7 mouse cellular contexts compared by ENCODE assay signal in genomic region chr3:152107149-152108002, GRCm38 (mm10). TPM values are rescaled to one million over a fixed set of nuclear protein-coding genes. Genes with fewer than 3 reads are reported as not detected.
DNase-seq lines count a peak whose midpoint lies in the region; ATAC-seq and TF ChIP-seq lines count a peak whose summit lies in the region.

No protein-coding gene starts in this region.

- WGBS in lung, adult 2 months: 25% methylated on average over 30 of the region's 30 CpGs
- 29% methylated on average over 30 of the region's 30 CpGs for WGBS in hindbrain, embryonic 14.5 days
- 26% methylated on average over 30 of the region's 30 CpGs for WGBS in midbrain, embryonic 12.5 days

- DNase-seq in lung, postnatal 10 days: peak; percentile 29
- DNase-seq in lung, adult 2 months: no peak
- DNase-seq in embryo, embryonic 10.5 days (ENCODE audit: low spot score): peak; percentile 73
- DNase-seq in hindbrain, embryonic 14.5 days (ENCODE audit: low spot score): peak; percentile 73
- no peak for DNase-seq in B cell, adult 2 months
- no peak for DNase-seq in adipocyte (ENCODE audit: low spot score)

- H3K4me2 ChIP-seq in hindbrain, embryonic 14.5 days (replicated peaks): peak overlapping the region; percentile 89
- H3K4me2 ChIP-seq in midbrain, embryonic 12.5 days (replicated peaks): peak overlapping the region; percentile 96

- no peaks in the 10 kb centered on the region for H3K36me3 ChIP-seq in hindbrain, embryonic 14.5 days (replicated peaks; ENCODE audit: control insufficient read depth, insufficient read depth)
- no peaks in the 10 kb centered on the region for H3K36me3 ChIP-seq in midbrain, embryonic 12.5 days

- H3K4me3 ChIP-seq in lung, adult 2 months (replicated peaks; ENCODE audit: extremely low read depth, low read depth, low read length): no peak overlapping the region
- peak overlapping the region; percentile 34 for H3K4me3 ChIP-seq in hindbrain, embryonic 14.5 days (replicated peaks; ENCODE audit: low read length)
- H3K4me3 ChIP-seq in midbrain, embryonic 12.5 days: peak overlapping the region; percentile 49

- H3K9ac ChIP-seq in hindbrain, embryonic 14.5 days: peak overlapping the region; percentile 52
- H3K9ac ChIP-seq in midbrain, embryonic 12.5 days (replicated peaks): peak overlapping the region; percentile 45; the same call in 1 of the 2 replicates

- H3K27me3 ChIP-seq in hindbrain, embryonic 14.5 days (ENCODE audit: control insufficient read depth, insufficient read depth, low read length): peaks cover 8% of the 10 kb centered on the region; the same call in 1 of the 2 replicates
- H3K27me3 ChIP-seq in midbrain, embryonic 12.5 days: peaks cover 54% of the 10 kb centered on the region

- no peak for TF ChIP-seq POLR2A in lung, adult 2 months (IDR thresholded peaks at IDR 0.05; ENCODE audit: borderline replicate concordance, extremely low read depth, low read depth, low read length)

- peak; percentile 79 for ATAC-seq in hindbrain, embryonic 14.5 days (ENCODE audit: low FRiP score)
- ATAC-seq in midbrain, embryonic 12.5 days (ENCODE audit: low FRiP score, low read depth): peak; percentile 79

- peak overlapping the region; percentile 78; the same call in 1 of the 2 replicates for H3K27ac ChIP-seq in hindbrain, embryonic 14.5 days
- no peak overlapping the region for H3K27ac ChIP-seq in midbrain, embryonic 12.5 days (replicated peaks)

- H3K4me1 ChIP-seq in lung, adult 2 months (ENCODE audit: control insufficient read depth, insufficient read depth, low read length): peaks cover 4% of the 10 kb centered on the region; the same call in 1 of the 2 replicates
- H3K4me1 ChIP-seq in hindbrain, embryonic 14.5 days (replicated peaks; ENCODE audit: control insufficient read depth, insufficient read depth, low read length): peaks cover 17% of the 10 kb centered on the region
- peaks cover 25% of the 10 kb centered on the region for H3K4me1 ChIP-seq in midbrain, embryonic 12.5 days

- TF ChIP-seq CTCF in lung, adult 2 months (IDR thresholded peaks at IDR 0.05; ENCODE audit: insufficient read depth, low read length): no peak

- no peaks in the 10 kb centered on the region for H3K9me3 ChIP-seq in hindbrain, embryonic 14.5 days (ENCODE audit: control insufficient read depth, low read length)
- H3K9me3 ChIP-seq in midbrain, embryonic 12.5 days: no peaks in the 10 kb centered on the region

RNA-seq across cellular contexts. Expression of gene Gipc2, which starts 58.7 kb away (rescaled TPM):
- polyA plus RNA-seq in lung, adult 2 months (2012; rRNA removed): 20.1 and 36.6 TPM in 2 replicates
- 9.2 and 11.7 TPM in 2 replicates for polyA plus RNA-seq in hindbrain, embryonic 14.5 days (2014; fragmentation: Nextera tagmentation; extraction: Ambion mirVana)
- 1.5 and 2.4 TPM in 2 replicates for polyA plus RNA-seq in midbrain, embryonic 12.5 days (2016; fragmentation: Nextera tagmentation; extraction: Ambion mirVana)

Comparison
In these comparisons a context has a peak if more than half of its experiments do, and no peak if none do; other contexts are left out.
1. DNase-seq: peak in lung, postnatal 10 days (single experiment), embryo, embryonic 10.5 days (single experiment) and hindbrain, embryonic 14.5 days (single experiment); none in lung, adult 2 months (single experiment), B cell, adult 2 months (0 of 2) and adipocyte (single experiment).